Mouse (Mus musculus) kidney, embryonic 15.5 days (tissue): ENCODE data around the gene Rad51b. TPM values are rescaled to one million over a fixed set of nuclear protein-coding genes. Genes with fewer than 3 reads are reported as not detected.

Source experiments
- ATAC-seq: fragments of 200-750 bp; cut with Nextera tagmentation; replicated peaks from 2 replicates; pipeline ENCODE4 v1.8.0; 2017; ENCODE audit warnings: moderate TSS enrichment; ENCODE audit not compliant: low FRiP score
- H3K27ac ChIP-seq: fragments of 300-500 bp; sonication (generic); 2 replicates; pipeline ENCODE4 v1.5.1; 2015; ENCODE audit warnings: mild to moderate bottlenecking, inconsistent platforms
- H3K27me3 ChIP-seq: fragments of 300-500 bp; sonication (generic); 2 replicates; pipeline ENCODE4 v1.6.1; 2015; ENCODE audit warnings: inconsistent platforms
- H3K36me3 ChIP-seq: fragments of 300-500 bp; sonication (generic); 2 replicates; pipeline ENCODE4 v1.6.1; 2015; ENCODE audit warnings: inconsistent platforms
- H3K4me1 ChIP-seq: fragments of 300-500 bp; sonication (generic); 2 replicates; pipeline ENCODE4 v1.6.1; 2015; ENCODE audit warnings: inconsistent platforms
- H3K4me2 ChIP-seq: fragments of 300-500 bp; sonication (generic); 2 replicates; pipeline ENCODE4 v1.6.1; 2015; ENCODE audit warnings: moderate library complexity, mild to moderate bottlenecking, inconsistent platforms
- H3K4me3 ChIP-seq: fragments of 300-500 bp; sonication (generic); replicated peaks from 2 replicates; pipeline ENCODE4 v1.5.1; 2015; ENCODE audit warnings: mild to moderate bottlenecking, inconsistent platforms
- H3K9ac ChIP-seq: fragments of 300-500 bp; sonication (generic); 2 replicates; pipeline ENCODE4 v1.6.1; 2015; ENCODE audit warnings: mild to moderate bottlenecking, inconsistent platforms
- H3K9me3 ChIP-seq: fragments of 300-500 bp; sonication (generic); replicated peaks from 2 replicates; pipeline ENCODE4 v1.6.1; 2016; ENCODE audit warnings: inconsistent platforms
- WGBS: fragments of 180-500 bp; shearing (Covaris S2); methylation state at CpG from one replicate; pipeline ENCODE4 v1.1.7; 2015; ENCODE audit warnings: mixed read lengths; 5-methylcytosine and 5-hydroxymethylcytosine counted together
- polyA plus RNA-seq: library from polyadenylated mRNA; unstranded; fragments of >200 nt; fragmentation: Nextera tagmentation; extraction: Ambion mirVana; gene quantifications from 2 replicates; pipeline ENCODE4 v1.2.1, GENCODE M21; 2015

The Rad51b gene
- polyA plus RNA-seq, 1 experiment from 2014 or later: 8.2 TPM

DNA sequence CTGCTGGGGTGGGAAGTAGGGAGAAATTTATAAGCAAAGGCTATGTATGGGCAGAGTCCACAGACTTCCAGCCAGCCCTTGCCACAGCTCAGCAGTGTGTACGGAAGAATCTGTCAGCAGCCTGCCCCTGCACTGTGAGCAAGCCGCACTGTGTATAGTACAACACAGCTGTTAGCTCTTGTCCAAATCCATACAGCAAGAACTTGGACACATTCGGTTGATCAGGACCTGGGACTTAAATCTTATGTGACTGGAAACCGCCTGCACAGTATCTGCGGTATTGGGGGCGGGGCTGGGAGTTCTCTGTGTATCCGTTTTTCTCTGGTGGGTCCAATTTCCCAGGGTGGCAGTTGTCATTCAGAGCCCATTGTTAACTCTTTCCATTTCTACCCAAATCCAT is 545.2 kb downstream of the Rad51b start:
- Histone ChIP-seq H3K27me3 (no peaks in the 10 kb centered on the region), H3K4me1 (peaks cover 95% of the 10 kb centered on the region), H3K27ac (peak overlapping the region; percentile 93), H3K9me3 (no peaks in the 10 kb centered on the region), H3K36me3 (no peaks in the 10 kb centered on the region), H3K4me2 (no peak overlapping the region; the same call in 1 of the 2 replicates), H3K9ac (no peak overlapping the region), H3K4me3 (no peak overlapping the region)
- WGBS: 15% methylated on average over 7 of the region's 7 CpGs
- peak; percentile 70 for ATAC-seq

DNA sequence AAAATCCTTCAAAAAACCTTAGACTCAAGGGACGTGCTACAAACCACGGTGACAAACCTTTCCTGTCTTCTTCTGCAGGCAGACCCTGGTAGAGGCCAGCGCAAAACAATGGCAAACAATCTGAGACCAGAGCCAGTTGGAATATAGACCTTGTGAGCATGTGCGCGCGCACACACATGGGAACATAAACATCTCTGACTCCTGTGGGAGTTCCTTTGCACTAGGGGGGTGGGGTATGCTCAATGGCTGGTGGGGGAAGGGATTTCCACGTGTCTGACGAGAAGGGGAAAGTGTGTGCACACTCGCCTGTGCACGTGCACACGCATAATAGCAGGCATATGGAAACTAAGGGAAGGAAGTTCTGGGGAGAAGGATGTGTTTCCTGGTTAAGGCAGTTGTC is 545.9 kb downstream of the Rad51b start:
- Histone ChIP-seq H3K27ac (peak overlapping the region; percentile 93), H3K9ac (no peak overlapping the region), H3K4me2 (peak overlapping the region; percentile 3; the same call in 1 of the 2 replicates), H3K36me3 (no peaks in the 10 kb centered on the region), H3K27me3 (no peaks in the 10 kb centered on the region), H3K9me3 (no peaks in the 10 kb centered on the region), H3K4me3 (no peak overlapping the region), H3K4me1 (peaks cover 95% of the 10 kb centered on the region)
- 59% methylated on average over 11 of the region's 11 CpGs for WGBS
- ATAC-seq: no peak

DNA sequence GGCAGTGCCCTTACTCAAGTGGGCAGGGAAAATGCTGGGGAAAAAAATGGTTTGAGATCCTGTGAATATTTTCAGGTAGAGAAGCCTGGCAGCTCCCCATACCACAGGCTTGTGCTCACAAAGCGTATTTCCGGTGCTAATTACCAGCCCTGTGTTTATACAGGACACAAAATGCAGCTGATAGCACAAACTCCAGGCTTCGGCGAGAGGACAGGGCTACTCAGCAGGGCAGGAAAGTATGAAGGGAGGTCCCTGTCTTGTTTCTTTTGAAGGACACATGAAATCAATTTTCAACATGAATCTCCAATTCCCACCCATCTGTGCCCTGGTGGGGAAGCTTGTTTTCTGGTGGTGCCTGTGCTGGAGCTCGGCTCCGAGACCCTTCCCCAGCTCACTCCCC is 546.4 kb downstream of the Rad51b start:
- no peak overlapping the region for H3K4me3 ChIP-seq
- 27% methylated on average over 6 of the region's 6 CpGs for WGBS
- H3K4me1 ChIP-seq: peaks cover 93% of the 10 kb centered on the region
- H3K27ac ChIP-seq: peak overlapping the region; percentile 93
- H3K27me3 ChIP-seq: no peaks in the 10 kb centered on the region
- H3K9ac ChIP-seq: no peak overlapping the region
- H3K36me3 ChIP-seq: no peaks in the 10 kb centered on the region
- 0 out of 2 replicates have a peak overlapping the region, but pooled peaks have one; percentile 3 for H3K4me2 ChIP-seq
- ATAC-seq: no peak
- no peaks in the 10 kb centered on the region for H3K9me3 ChIP-seq

DNA sequence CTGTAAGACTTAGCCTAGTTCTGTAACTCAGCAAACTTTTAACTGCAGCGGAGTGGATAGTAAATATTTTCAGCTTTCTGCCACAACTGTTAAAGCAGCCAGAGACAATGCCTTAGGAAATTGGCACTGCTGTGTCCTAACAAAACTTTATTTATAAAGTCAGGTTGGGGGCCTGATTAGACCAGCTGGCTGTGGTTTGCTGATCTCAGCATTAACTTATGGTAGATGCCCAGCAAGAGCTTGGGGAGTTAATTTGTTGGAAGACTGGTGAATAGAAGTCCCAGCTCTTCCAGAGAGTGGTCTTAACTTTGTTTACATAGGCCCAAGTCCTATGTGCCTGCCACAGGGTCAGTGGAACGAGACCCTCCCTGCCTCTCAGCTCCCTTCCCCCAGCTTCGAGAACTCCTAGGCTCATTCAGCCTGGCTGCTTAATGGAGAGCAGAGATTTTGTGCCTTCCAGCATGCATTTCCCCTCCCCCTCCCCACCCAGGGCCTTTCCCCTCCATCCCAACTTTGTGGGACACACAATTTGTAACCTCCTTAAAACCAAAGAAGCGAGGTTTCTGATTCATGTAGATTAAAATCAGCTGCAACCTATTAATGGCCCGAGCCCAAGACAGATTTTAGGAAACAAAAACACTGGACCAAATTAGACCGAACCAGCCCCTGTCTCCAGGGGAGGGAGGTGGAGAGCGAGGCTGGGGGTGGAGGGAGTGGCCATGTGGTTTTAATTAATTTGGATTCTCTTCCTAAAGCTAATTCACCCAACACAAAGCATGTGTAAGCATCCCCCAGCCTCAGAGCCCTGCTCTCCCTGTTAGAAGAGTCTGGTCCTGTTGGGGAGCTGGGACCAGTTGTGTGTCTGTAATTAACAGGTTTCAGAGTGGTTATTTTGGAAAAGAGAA is 549.4 kb downstream of the Rad51b start:
- no peaks in the 10 kb centered on the region for H3K27me3 ChIP-seq
- peaks cover 83% of the 10 kb centered on the region for H3K4me1 ChIP-seq
- no peaks in the 10 kb centered on the region for H3K9me3 ChIP-seq
- H3K4me2 ChIP-seq: no peak overlapping the region
- no peak overlapping the region for H3K9ac ChIP-seq
- WGBS: 33% methylated on average over 7 of the region's 7 CpGs
- ATAC-seq: no peak
- no peak overlapping the region for H3K4me3 ChIP-seq
- no peaks in the 10 kb centered on the region for H3K36me3 ChIP-seq
- peak overlapping the region; percentile 80 for H3K27ac ChIP-seq

DNA sequence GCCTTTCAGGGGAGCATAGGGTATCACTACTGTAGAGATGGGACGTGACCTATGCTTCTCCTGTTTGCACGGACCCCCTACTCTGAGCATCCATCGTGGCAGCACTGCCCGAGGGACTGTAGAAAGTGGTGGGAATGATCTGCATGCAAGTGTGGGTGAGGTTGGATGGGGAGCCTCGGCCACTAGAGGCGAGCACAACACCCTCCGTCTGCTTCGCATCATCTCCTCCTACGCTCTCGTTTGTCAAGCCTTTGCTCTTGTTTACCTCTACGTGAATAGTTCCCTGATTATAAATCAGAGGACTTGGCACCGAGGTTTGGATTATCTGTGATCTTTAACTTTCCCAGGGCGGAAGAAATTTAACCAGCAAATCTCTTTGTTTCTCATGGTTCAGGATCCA is 551.5 kb downstream of the Rad51b start:
- Histone ChIP-seq H3K9ac (no peak overlapping the region), H3K27me3 (no peaks in the 10 kb centered on the region), H3K4me2 (no peak overlapping the region), H3K4me3 (no peak overlapping the region), H3K9me3 (no peaks in the 10 kb centered on the region), H3K4me1 (peaks cover 68% of the 10 kb centered on the region), H3K27ac (peak overlapping the region; percentile 42), H3K36me3 (no peaks in the 10 kb centered on the region)
- 37% methylated on average over 13 of the region's 13 CpGs for WGBS
- no peak for ATAC-seq

DNA sequence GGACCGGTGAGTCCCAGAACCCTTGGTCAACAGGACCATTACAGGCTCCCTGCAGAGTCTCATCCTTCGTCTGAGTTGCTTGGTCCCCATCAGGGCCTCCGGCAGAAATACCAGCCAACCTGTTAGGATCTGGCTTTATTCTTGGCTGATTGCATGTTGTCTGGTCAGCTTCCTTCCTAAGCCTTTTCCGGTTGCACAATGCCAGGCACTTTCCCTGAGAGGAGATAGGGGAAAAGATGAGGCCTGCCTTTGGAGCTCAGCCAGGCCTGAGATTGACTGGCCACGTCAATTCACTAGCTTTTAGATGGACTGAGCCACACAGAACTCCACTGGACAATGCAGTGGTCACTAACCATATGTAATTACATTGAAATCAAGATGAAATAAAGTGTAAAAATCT is 552.9 kb downstream of the Rad51b start:
- ATAC-seq: no peak
- no peaks in the 10 kb centered on the region for H3K36me3 ChIP-seq
- H3K27me3 ChIP-seq: no peaks in the 10 kb centered on the region
- WGBS: 76% methylated on average over 5 of the region's 5 CpGs
- no peak overlapping the region for H3K9ac ChIP-seq
- peak overlapping the region; percentile 5; the same call in 1 of the 2 replicates for H3K27ac ChIP-seq
- no peaks in the 10 kb centered on the region for H3K9me3 ChIP-seq
- no peak overlapping the region for H3K4me3 ChIP-seq
- no peak overlapping the region for H3K4me2 ChIP-seq
- H3K4me1 ChIP-seq: peaks cover 66% of the 10 kb centered on the region

DNA sequence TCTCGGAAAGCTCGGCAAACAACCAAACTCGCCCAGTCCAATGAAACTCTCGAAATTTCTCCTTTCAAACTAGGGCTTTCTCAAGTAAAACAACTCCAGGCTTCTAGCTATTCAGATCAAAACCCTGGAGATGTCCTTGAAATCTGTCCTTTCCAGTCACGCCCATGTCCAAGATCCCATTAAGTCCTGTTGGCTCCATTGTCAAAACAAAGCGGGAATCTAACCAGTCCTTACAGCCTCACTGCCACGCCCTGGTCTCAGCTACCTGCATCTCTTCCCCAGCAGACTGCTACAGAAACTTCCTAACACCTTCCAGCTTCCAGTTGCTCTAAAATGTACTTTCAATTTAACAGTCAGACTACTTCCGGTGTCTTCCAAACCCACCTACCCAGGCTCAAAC is 554.8 kb downstream of the Rad51b start:
- H3K27ac ChIP-seq: peak overlapping the region; percentile 54
- 84% methylated on average over 8 of the region's 8 CpGs for WGBS
- peaks cover 66% of the 10 kb centered on the region for H3K4me1 ChIP-seq

DNA sequence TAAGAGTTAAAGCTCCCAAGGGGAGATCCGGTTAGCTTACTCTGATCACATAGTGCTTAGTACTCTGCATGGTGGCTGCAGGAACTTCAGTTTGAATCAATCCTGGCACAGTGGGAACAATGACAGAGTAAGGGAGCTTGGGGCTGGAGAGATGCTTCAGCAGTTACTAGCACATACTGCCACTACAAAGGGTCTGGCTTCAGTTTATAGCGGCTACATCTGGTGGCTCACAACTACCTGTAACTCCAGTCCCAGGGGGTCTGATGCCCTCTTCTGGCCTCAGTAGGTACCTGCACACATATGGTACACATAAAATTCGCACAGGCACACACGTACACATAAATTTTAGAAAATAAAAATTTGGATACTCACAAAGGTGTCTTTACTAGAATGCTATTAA is 555.5 kb downstream of the Rad51b start:
- 96% methylated on average over 4 of the region's 4 CpGs for WGBS
- H3K4me2 ChIP-seq: no peak overlapping the region
- no peaks in the 10 kb centered on the region for H3K36me3 ChIP-seq
- no peak overlapping the region for H3K27ac ChIP-seq
- H3K4me1 ChIP-seq: peaks cover 65% of the 10 kb centered on the region
- H3K9me3 ChIP-seq: no peaks in the 10 kb centered on the region
- ATAC-seq: no peak
- H3K9ac ChIP-seq: no peak overlapping the region
- H3K4me3 ChIP-seq: no peak overlapping the region
- no peaks in the 10 kb centered on the region for H3K27me3 ChIP-seq

More for the DNA sequence above, 554.8 kb downstream of the Rad51b start:
- no peak overlapping the region for H3K9ac ChIP-seq
- no peak for ATAC-seq
- H3K27me3 ChIP-seq: no peaks in the 10 kb centered on the region
- H3K9me3 ChIP-seq: no peaks in the 10 kb centered on the region
- no peak overlapping the region for H3K4me3 ChIP-seq
- H3K4me2 ChIP-seq: no peak overlapping the region
- no peaks in the 10 kb centered on the region for H3K36me3 ChIP-seq

DNA sequence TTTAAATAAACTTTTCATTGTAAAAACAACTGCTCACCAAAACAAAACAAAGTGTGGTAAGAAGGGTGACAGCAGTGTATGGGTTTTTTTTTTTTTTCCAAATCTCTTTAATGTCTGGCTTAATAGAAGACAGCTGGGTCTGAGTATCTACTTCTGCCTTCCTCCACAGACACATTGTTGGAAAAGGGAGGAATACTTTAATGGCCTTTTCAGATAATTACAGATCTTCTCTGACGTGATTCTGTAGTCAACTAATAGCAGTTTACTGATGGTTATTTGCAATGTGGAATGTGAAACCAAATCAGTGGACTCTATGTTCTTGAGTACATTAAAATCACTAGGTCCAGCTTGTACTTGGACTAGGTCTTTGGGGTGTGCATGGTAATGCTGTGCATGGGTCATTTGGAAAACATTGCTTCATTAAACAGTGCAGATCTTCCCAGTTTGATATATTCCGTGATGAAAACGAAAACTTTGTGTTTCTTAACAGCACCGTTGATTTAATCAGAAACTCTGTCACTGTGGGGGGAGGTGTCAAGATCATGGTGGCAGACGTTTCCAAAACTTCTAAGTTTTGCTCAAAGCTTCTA is 556.9 kb downstream of the Rad51b start:
- peaks cover 61% of the 10 kb centered on the region for H3K4me1 ChIP-seq

DNA sequence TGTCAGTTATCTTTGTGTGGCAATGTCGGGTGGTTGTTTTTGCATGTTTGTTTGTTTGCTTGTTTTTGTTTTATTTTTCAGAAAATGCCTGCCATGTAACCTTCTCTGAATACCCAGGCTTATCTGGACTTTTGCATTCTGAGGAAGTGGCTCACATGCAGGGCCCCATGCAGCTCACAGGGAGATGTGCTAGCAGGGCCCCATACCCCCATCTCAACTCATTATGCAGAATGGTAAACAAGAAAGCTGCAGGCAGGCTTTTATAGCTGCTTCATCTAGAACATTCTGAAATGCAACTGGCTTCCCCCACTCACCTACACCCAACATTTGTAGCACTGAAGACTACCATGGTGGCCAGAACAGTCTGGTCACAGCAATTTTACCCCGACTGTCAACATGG is 557.4 kb downstream of the Rad51b start:
- Histone ChIP-seq H3K9ac (no peak overlapping the region), H3K4me3 (no peak overlapping the region), H3K36me3 (no peaks in the 10 kb centered on the region), H3K27me3 (no peaks in the 10 kb centered on the region), H3K4me2 (no peak overlapping the region), H3K4me1 (peaks cover 61% of the 10 kb centered on the region), H3K9me3 (no peaks in the 10 kb centered on the region), H3K27ac (peak overlapping the region; percentile 89)
- ATAC-seq: no peak
- WGBS: 91% methylated on average over 2 of the region's 2 CpGs

More for the DNA sequence above, 556.9 kb downstream of the Rad51b start:
- 67% methylated on average over 5 of the region's 5 CpGs for WGBS
- H3K9ac ChIP-seq: no peak overlapping the region
- ATAC-seq: no peak
- H3K36me3 ChIP-seq: no peaks in the 10 kb centered on the region
- peak overlapping the region; percentile 89 for H3K27ac ChIP-seq
- H3K4me2 ChIP-seq: no peak overlapping the region
- H3K4me3 ChIP-seq: no peak overlapping the region
- no peaks in the 10 kb centered on the region for H3K27me3 ChIP-seq
- no peaks in the 10 kb centered on the region for H3K9me3 ChIP-seq

DNA sequence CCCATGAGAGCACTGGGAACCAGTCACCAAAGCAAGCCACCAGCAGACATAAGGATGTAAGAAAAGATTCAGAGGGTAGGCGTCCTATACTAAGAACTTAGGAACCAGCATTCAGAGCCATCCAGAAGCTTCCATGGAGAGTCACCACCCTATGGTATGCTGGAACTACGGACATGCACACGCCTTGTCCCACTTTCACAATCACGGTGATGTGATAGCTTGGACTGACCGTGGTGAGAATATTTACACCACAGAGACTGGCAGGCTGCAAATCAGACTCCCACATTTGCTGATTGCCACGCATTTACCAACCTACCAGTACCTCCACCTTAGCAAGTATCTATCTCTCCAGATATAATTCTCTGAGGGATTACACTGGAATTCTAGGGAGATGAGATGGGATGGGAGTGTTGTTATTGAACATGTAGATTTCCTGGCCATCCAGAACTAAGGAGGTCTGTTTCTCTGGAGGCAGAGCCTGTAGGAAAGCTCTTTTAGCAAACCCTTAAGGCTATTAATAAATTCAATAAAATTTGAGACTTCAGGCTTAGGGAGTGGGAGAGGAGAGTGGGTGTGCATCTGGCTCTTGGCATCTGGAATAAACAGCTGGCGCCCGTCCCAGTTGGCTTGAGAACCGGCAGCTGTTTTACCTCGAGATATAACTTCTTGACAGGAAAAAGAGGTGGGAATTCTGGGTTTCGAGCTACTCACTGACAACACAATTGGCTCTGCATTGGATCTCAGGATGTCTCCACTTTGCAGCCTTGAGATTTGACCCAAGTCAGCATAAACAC is 559.2 kb downstream of the Rad51b start:
- Histone ChIP-seq H3K4me3 (no peak overlapping the region), H3K4me2 (no peak overlapping the region), H3K9me3 (no peaks in the 10 kb centered on the region), H3K36me3 (no peaks in the 10 kb centered on the region), H3K27ac (peak overlapping the region; percentile 89), H3K4me1 (peaks cover 71% of the 10 kb centered on the region), H3K27me3 (no peaks in the 10 kb centered on the region), H3K9ac (no peak overlapping the region)
- 42% methylated on average over 11 of the region's 11 CpGs for WGBS
- ATAC-seq: peak; percentile 47; the same call in 1 of the 2 replicates

DNA sequence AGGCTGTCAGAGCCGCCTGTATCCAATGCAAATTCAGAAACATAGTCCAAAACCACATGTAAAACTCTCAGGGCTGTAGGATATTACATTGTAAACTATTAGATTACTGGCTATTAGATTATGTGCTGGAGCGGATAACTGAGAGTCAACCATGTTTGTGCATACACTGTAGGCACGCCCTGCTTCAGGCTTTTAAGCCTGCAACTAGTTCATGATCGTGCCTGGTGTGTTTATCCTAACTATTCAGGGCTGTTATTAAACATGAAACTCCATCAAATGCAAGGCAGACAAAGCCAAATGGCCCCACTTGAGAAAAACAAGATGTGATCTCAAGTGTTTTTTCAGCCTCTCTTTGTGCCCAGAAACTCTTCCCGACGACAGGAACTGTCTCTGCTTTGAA is 560.6 kb downstream of the Rad51b start:
- no peak for ATAC-seq
- Histone ChIP-seq H3K4me1 (peaks cover 65% of the 10 kb centered on the region), H3K4me2 (no peak overlapping the region), H3K27me3 (no peaks in the 10 kb centered on the region), H3K36me3 (no peaks in the 10 kb centered on the region), H3K4me3 (no peak overlapping the region), H3K27ac (0 out of 2 replicates have a peak overlapping the region, but pooled peaks have one; percentile 27), H3K9ac (no peak overlapping the region), H3K9me3 (no peaks in the 10 kb centered on the region; the same call in 1 of the 2 replicates)
- WGBS: 81% methylated on average over 6 of the region's 6 CpGs
